Mouse (Mus musculus) cerebral cortex, adult 2 months (tissue): ENCODE data around the gene Fkbpl.

Experiments used
- WGBS: fragments of 180-500 bp; shearing (Covaris S2); methylation state at CpG from one replicate; pipeline ENCODE4 v1.1.7; 2018; 5-methylcytosine and 5-hydroxymethylcytosine counted together

The Fkbpl gene

DNA sequence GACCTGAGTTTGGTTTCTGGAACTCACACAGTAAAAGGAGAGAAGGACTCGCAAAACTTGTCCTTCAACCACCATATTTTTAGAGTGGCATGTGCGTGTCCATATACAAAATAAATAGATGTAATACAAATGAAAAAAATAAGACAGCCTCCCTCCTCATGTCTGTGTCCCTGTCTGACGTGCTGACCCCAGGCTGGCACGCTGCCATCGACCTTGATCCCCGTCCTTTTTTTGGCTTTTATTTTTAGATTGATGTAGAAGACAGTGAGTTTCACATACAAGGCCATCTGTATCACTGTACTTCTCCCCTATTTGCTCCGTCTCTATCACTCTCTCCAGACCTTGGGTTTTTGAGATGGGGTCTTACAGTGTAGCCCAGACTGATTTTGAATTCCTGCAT, 19.9 kb downstream of the Fkbpl start:
- WGBS = 76% methylated on average over 7 of the region's 7 CpGs

DNA sequence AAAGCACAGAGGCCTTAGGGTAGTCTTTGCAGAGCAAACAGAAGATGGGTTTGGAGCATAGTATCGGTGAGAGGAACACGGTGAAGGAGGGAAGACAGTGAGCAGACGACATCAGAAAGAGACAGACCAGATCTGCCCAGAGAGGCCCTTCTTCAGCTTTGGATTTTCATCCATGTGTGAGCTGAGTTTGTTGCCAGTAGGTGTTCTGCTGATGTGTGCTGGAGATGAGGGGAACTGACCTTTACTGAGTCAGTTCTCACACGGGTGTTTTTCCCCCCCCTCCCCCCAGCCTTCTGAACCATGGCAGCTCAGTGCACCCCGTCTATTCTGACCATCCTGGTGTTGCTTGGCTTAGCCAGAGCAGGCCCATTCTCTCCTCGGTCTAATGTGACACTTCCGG, 25.7 kb downstream of the Fkbpl start, which contains the start of gene Tnxb:
TSS of gene Tnxb (plus strand) at position 301 of the 400 bp plus-strand sequence.
- 73% methylated on average over 7 of the region's 7 CpGs for WGBS

DNA sequence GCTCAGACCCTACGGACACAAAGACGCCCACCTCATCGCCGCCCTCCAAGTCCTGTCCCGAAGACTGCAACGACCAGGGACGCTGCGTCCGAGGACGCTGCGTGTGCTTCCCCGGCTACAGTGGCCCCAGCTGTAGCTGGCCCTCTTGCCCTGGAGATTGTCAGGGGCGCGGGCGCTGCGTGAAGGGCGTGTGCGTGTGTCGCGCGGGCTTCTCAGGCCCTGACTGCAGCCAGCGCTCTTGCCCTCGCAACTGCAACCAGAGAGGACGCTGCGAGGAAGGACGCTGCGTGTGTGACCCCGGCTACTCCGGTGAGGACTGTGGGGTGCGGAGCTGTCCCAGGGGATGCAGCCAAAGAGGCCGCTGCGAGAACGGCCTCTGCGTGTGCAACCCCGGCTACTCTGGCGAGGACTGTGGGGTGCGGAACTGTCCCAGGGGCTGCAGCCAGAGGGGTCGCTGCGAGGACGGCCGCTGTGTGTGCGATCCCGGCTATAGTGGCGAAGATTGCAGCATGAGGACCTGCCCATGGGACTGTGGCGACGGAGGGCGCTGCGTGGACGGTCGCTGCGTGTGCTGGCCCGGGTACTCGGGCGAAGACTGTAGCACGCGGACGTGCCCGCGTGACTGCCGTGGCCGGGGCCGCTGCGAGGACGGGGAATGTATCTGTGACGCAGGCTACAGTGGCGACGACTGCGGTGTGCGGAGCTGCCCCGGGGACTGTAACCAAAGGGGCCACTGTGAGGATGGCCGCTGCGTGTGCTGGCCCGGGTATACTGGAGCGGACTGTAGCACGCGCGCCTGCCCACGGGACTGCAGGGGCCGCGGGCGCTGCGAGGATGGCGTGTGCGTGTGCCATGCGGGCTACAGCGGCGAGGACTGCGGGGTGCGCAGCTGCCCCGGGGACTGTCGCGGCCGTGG, 26.8 kb downstream of the Fkbpl start:
- WGBS = 11% methylated on average over 89 of the region's 93 CpGs

DNA sequence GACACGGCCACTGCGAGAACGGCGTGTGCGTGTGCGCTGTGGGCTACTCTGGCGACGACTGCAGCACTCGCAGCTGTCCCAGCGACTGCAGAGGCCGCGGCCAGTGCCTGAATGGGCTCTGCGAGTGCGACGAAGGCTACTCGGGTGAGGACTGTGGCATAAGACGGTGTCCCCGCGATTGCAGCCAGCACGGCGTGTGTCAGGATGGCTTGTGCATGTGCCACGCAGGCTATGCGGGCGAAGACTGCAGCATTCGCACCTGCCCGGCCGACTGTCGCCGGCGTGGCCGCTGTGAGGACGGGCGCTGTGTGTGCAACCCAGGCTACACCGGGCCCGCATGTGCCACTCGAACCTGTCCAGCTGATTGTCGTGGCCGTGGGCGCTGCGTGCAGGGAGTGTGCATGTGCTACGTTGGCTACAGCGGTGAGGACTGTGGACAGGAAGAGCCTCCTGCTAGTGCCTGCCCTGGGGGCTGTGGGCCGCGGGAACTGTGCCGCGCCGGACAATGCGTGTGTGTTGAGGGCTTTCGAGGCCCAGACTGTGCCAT, 27.8 kb downstream of the Fkbpl start:
- 32% methylated on average over 49 of the region's 49 CpGs for WGBS

DNA sequence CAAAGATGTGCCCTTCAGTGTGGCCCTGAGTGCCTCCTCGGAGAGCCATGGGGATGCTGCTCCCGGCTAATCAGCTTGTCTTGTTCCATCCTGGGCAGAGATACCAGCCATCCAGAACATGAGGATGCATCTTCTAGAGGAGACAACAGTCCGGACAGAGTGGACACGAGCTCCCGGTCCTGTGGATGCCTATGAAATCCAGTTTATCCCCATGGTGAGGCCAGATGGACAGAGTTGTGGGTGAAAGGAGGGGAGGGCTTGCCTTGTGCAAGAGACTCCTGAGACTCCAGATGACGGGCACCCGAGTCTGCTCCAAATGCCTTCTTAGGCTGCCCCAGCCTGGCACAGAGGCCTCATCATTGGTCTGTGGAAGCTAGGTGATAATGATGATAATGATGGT, 28.6 kb downstream of the Fkbpl start:
- 93% methylated on average over 7 of the region's 7 CpGs for WGBS

DNA sequence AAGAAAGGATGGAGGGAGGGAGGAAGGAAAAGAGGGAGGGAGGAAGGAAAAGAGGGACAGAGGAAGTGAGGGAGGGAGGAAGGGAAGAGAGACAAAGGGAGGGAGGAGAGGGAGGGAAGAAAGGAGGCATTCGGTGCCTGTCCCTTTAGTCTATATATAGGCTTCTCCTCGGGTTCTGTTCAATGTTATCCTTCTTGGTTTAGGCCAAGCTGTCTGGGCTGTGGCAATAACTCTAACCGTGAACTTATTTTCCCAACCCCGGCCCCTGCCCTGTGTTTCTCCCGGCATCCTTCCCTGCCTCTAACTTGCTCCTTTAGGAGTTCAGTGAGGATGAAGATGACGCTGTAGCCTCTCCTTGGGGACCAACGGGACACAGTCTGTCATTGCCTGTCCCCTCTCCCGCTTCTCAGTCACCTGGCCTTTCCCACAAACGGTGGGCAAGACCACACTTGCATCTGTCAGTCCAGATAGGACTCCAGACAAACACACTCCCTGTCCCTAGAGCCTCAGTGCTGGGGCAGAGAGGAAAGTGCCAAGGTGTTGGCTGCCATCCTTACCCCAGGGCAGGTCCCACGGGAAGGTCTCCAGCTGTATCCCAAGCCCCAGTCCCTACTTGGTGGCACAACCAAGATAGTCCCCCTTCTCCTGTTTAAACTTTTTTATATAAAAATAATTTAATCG, 30.1 kb downstream of the Fkbpl start:
- 75% methylated on average over 11 of the region's 11 CpGs for WGBS

DNA sequence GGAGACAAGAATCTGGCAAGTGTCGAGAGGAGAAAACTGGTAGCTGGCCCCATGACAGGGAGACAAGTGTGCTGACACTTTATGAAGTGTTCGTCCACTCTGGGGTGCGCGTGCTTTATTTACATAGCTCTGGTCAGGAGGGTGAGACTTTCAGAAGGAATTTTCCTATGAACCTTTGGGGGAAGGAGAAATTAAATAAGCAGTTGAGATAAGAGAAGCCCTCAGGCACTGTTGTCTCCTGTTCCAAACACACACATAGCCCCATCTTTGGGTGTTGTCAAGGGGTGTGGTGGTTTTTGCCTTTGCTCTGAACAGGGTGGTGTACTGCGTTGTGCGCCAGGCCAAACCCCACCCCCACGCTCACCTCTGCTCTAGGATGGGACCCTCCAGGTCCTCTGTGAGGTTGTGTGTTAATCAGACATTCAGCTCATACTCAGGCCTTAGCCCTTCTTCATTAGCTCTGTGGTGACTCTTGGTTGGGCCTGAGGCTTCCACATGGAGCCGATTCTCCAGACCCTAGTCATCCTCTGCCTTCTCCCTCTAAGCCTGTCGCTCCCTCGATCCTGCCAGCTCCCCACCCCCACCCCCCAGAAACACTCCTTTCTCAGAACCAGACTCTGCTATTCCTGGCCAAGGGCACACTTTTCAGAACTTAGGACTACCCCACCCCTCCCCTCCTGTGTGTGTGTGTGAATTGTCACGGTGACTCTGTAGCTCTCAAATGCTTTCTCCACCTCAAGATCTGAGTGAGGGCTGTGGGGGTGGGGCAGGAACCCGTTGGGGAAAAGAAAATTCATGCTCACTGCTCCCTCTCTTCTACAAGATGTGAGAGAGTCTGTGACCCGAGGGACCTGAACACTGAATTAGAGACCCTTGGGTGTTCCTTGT, 30.9 kb downstream of the Fkbpl start:
- 75% methylated on average over 13 of the region's 13 CpGs for WGBS

DNA sequence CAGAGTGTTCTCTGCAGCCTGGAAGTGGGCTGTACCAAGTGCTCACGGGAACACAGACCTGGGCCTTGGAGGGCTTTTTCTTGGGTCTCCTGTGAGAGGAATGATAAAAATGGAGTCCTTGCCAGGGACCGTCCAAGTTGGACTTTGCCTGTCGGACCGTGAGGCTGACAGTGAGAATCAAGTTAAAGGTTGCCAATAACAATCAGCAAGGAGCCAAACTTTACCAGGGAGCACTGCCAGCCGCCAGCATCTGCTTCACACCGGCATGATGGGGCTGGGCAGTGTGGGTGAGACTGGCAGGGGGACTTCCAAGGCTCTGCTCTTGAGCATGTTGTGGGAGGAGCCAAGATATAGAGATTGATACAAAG, 31.5 kb downstream of the Fkbpl start:
- WGBS = 61% methylated on average over 6 of the region's 6 CpGs

DNA sequence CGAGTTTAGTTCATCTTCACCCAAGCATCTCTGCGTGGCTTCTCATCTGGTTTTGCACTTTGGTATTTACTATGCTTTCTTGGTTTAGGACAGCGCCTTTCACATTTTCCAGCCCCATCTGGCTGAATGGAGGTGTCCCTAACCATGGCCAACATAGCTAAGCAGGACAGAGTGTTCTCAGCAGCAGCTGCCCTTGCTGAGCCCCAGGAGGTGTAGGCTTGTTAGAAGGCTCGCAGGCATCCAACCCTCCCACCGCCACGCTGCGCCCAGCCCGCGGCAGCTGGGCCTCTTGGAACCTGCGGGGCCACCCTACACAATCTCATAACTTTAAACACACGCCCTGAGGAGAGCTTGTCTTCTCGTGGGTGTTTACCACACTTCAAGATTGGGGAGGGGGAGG, 32.1 kb downstream of the Fkbpl start:
- 80% methylated on average over 12 of the region's 12 CpGs for WGBS

DNA sequence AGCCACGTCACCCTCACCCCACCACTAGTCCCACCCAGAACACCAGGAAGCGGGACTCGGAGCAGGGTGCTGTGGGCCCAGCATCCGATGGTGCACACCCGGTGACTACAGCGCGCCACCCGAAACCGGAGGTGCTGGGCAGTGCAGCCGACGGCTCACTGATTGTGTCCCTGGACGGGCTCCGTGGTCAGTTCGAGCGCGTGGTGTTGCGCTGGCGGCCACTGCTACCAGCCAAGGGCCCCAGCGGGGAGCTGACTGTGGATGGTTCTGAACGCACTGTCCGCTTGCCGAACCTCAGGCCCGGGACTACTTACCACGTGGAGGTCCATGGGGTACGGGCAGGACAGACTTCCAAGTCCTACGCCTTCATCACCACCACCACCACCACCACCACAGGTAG, 35.6 kb downstream of the Fkbpl start:
- WGBS = 90% methylated on average over 26 of the region's 26 CpGs

DNA sequence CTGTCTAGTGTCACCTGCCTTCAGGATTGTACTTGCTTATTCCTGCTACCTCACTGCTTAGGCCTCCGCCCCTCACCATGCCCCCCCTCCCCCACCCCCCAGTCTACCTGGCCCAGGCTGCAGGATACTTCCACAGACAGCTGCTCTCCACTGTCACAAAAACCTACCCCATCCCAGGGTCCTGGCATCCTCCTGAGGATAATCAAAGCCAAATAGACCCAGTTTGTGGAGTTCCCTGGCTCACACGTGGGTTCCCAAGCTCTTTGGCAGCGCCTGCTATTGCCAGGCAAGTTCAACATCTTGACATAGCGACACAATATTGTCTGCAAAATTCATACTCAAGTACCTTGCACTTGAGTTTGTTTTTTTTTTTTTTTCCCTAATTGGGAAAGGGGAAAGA, 36.1 kb downstream of the Fkbpl start:
- WGBS = 73% methylated on average over 4 of the region's 4 CpGs

DNA sequence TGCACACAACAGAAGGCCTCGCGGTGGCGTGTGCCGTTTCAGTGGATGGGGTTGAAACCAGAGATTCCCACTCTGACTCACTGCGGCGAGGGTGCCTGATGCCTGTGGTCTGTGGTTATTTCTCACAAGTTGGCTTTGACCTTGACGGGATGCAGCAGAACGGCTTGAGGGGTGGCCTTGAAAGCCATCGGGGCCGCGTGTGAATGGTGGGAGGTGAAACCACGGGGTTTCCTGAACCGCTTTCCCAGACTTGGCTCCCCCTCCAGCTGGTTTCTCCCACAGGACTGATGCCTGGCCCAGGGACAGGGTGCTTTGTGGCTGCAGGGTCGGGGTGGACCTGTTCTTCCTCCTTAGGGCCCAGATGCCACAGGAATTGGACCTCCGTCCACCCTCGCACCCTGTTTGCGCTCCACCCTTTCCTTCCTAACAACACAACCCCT, 36.6 kb downstream of the Fkbpl start:
- WGBS = 69% methylated on average over 17 of the region's 17 CpGs

DNA sequence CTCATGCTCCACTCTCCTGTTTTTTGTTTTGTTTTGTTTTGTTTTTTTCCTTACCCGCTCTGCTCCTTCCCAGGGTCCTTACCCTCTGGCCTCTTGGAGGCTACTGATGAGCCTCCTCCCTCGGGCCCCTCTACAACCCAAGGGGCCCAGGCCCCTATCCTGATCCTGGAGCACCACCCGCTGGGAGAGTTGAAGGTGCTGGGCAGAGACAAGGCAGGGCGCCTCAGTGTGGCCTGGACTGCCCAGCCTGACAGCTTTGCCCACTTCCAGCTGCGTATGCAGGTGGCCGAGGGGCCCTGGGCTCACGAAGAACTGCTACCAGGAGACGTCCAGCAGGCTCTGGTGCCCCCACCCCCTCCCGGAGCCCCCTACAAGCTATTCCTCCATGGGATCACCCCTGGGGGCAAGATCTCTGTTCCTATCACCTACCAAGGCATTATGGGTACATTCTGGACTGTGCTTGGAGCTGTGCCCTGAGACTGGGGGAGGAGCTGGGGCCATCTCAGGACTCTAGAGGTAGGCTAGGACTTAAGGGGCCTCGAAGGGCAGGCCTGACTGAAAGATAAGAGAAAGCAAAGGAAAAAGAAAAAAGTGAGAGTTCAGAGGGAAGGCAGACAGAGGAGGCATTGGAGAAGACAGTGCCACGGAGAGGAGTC, 37.4 kb downstream of the Fkbpl start:
- WGBS = 80% methylated on average over 11 of the region's 11 CpGs

DNA sequence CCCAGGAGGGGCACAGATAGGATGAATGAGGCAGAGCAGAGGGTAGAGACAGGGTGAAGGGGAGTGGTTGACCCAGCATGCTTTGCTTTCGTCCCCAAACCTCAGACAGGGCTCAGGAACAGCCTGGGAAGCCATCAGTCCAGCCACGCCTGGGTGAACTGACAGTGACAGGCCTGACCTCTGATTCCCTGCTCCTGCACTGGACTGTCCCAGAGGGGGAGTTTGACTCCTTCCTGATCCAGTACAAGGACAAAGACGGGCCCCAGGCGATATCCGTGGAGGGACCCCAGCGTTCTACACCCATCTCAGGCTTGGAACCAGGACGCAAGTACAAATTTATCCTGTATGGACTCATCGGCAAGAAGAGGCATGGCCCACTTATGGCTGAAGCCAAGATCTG, 38.6 kb downstream of the Fkbpl start:
- WGBS = 80% methylated on average over 8 of the region's 8 CpGs

DNA sequence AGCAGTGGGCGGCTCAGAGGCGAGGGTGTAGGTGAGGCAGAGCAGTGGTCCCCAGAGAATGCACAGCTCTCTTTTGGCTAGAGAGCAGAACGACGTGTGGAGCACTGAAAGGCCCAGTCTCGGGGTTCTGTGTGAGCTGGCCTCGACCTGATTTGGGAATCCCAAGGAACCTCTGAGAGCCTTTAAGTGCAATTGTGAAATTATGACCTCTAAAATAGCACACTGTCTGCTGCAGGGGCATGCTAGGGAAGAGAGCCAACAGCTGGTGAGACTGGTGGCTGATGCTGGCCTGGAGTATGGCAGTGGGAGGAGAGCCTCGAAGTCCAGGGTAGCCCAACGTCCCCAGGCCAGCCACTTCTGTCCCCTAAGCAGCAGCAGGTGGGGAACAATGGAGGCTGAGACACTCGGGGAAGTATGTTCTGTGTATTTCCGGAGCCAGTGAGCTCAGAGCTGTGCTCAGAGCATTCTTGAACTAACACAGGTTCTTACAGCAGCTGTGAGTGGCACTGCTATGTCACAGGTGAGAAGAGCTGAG, 39.2 kb downstream of the Fkbpl start:
- WGBS = 49% methylated on average over 10 of the region's 10 CpGs

DNA sequence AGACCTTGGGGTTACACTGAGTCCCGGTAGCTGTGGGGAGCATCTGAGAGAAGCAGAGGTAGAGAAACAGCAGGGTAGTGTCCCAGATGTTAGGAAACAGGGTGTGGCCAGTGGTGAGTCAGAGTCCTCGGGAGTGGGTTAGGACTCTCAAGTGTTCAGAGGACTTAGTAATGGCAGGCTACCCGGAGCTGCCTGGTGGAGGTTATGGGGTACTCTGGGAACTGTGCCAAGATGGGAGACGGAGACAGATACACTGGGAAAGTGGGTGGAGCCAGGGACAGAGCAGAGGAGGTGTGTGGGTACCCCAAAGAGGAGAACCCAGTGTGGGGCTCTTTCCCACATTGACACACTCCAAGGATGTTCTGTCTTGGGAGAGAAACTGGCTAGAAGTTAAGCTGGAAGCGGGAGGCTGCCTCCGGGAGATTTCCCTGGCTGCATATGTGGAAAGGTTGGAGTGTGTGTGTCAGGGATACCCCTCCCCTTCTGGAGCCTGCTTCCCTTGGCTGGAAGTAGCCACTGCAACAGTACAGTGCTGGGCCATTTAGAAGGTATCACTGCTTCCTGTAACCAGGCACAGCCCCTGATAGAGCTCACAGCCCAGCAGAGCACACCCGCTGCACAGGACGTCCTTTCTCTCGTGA, 39.8 kb downstream of the Fkbpl start:
- WGBS = 52% methylated on average over 9 of the region's 9 CpGs

DNA sequence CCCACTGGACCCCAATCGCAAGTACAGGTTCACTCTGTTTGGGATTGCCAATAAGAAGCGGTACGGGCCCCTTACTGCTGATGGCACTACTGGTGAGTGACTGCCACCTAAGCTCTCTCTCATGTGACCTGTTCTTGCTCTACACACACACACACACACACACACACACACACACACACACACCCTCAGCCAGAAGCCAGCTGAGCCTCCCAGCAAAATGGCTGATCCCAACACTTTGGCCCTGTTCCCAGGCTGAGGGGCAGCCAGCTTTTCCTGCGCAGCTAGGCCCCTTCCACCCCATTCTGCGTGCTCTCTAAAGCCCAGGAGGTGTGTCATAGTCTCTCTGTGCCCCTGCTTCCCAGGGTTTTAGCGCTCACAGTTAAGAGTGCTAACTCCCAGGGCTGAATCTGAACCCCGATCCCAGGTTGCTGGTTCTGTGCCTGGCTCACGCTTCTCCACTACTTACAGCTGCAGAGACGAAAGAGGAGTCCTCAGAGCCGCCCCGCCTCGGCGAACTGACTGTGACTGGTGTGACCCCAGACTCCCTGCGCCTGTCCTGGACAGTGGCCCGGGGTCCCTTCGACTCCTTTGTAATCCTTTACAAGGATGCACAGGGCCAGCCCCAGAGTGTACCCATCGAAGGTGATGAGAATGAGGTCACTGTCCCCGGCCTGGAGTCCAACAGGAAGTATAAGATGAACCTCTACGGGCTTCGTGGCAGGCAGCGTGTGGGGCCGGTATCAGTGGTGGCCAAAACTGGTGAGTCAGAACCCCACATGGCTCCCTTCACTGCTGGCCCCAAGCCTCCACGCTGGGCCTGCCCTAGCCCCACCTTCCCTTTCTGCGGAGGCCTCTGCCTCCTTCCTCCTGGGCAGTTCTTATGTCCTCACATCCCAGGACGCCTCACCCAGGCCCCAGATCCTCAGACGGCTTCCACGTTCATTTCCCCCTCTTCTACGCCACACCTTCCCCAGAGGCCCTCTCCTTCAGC, 40.9 kb downstream of the Fkbpl start:
- WGBS = 78% methylated on average over 28 of the region's 28 CpGs

DNA sequence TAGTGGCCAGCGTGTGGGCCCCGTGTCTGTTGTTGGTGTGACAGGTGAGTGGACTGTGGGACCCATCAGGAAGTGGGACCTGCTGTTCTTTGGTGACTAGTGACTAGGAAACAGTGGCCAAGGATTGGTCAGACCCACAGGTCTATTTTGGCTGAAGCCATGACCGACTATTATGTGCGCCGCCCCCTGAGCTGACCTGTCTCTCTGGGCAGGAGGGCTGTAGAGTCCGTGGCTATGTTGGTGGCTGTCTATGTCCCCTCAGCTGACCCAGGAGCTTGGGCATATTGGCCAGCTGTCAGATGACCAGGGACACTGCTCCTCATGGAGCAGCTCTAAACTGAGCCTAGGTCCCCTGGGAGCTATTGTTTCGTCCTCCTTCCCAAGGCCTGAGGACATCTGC, 44.3 kb downstream of the Fkbpl start:
- 90% methylated on average over 7 of the region's 7 CpGs for WGBS

DNA sequence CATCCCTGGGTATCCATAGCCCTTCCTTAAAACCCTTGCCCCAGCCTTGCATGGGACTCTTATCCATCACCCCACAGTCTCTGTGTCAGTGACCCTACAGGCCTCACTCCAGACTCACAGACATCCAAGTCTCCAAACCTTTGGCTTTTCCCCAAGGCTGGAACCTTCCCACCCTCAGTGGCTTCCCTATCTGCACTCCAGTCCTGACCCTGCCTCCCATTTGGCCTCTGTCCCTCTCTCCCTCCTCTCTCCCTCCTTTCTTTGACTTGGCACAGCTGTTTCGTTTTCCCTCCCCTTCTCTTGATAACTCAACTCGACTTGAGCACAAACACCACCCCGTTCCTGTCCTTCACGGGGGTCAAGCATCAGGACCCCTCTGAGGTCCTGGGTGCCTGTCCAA, 45.9 kb downstream of the Fkbpl start:
- WGBS = 80% methylated on average over 4 of the region's 4 CpGs
